Mouse (Mus musculus) hindbrain, postnatal 0 days (tissue): ENCODE results near the gene Ankrd17. TPM values are rescaled to one million over a fixed set of nuclear protein-coding genes. Genes with fewer than 3 reads are reported as not detected.
"Not testable (repeated sequence)": the region's sequence is repeated elsewhere in the genome, so short reads cannot be mapped to it uniquely, and the experiment has no call there.

Experiments
- ATAC-seq: fragments of 200-750 bp; cut with Nextera tagmentation; 2 replicates; pipeline ENCODE4 v1.8.0; 2017; ENCODE audit warnings: mild to moderate bottlenecking, moderate TSS enrichment, moderate library complexity
- DNase-seq: peaks from one replicate; pipeline ENCODE4 v3.0.0-alpha.2; 2015; ENCODE audit warnings: low spot score
- H3K27ac ChIP-seq: fragments of 300-500 bp; sonication (generic); 2 replicates; pipeline ENCODE4 v1.5.1; 2014; ENCODE audit warnings: mild to moderate bottlenecking
- H3K27me3 ChIP-seq: fragments of 300-500 bp; sonication (generic); 2 replicates; pipeline ENCODE4 v1.6.1; 2014; ENCODE audit warnings: low read length, mixed read lengths; ENCODE audit not compliant: insufficient read depth
- H3K36me3 ChIP-seq: fragments of 300-500 bp; sonication (generic); 2 replicates; pipeline ENCODE4 v1.6.1; 2014; ENCODE audit warnings: low read length, mixed read lengths; ENCODE audit not compliant: insufficient read depth
- H3K4me1 ChIP-seq: fragments of 300-500 bp; sonication (generic); 2 replicates; pipeline ENCODE4 v1.6.1; 2014; ENCODE audit warnings: antibody characterized with exemption, low read length, mixed read lengths; ENCODE audit not compliant: insufficient read depth
- H3K4me2 ChIP-seq: fragments of 300-500 bp; sonication (generic); 2 replicates; pipeline ENCODE4 v1.6.1; 2014; ENCODE audit warnings: low read depth, mild to moderate bottlenecking, low read length, moderate library complexity, mixed read lengths
- H3K4me3 ChIP-seq: fragments of 300-500 bp; sonication (generic); 2 replicates; pipeline ENCODE4 v1.5.1; 2014; ENCODE audit warnings: low read length
- H3K9ac ChIP-seq: fragments of 300-500 bp; sonication (generic); replicated peaks from 2 replicates; pipeline ENCODE4 v1.6.1; 2014; ENCODE audit warnings: mild to moderate bottlenecking, low read length, moderate library complexity, mixed read lengths
- H3K9me3 ChIP-seq: fragments of 300-500 bp; sonication (generic); 2 replicates; pipeline ENCODE4 v1.6.1; 2016; ENCODE audit warnings: low read length, mixed read lengths
- CTCF ChIP-seq: IDR thresholded peaks from 2 replicates; pipeline ENCODE4 v1.5.1; 2016; ENCODE audit warnings: antibody characterized with exemption, control low read depth, low read depth
- WGBS: fragments of 180-500 bp; shearing (Covaris S2); extraction: QIAGEN DNeasy Blood & Tissue Kit; methylation state at CpG from one replicate; pipeline ENCODE4 v1.1.7; 2014; 5-methylcytosine and 5-hydroxymethylcytosine counted together
- polyA plus RNA-seq: library from polyadenylated mRNA; unstranded; fragments of >200 nt; fragmentation: Nextera tagmentation; extraction: Ambion mirVana; gene quantifications from 2 replicates; pipeline ENCODE4 v1.2.1, GENCODE M21; 2015
- total RNA-seq: library from RNA; depleted of rRNA; stranded (reverse); fragments of >200 nt; gene quantifications from 2 replicates; pipeline ENCODE4 v1.2.3, GENCODE M21; 2014

Ankrd17 gene
- total and polyA plus RNA-seq, 2 experiments from 2014 or later: 23.2 to 61.1 TPM

GRCm38 (mm10) chr5:90286559-90286958, 79.8 kb downstream of the Ankrd17 start:
- WGBS: 64% methylated on average over 2 of the region's 2 CpGs
- H3K4me2 ChIP-seq: no peak overlapping the region
- no peak overlapping the region for H3K9ac ChIP-seq
- H3K4me3 ChIP-seq: no peak overlapping the region
- H3K27me3 ChIP-seq: no peaks in the 10 kb centered on the region
- peaks cover 37% of the 10 kb centered on the region for H3K36me3 ChIP-seq
- no peaks in the 10 kb centered on the region for H3K9me3 ChIP-seq
- TF ChIP-seq CTCF: peak; percentile 70
- no peak overlapping the region for H3K27ac ChIP-seq
- no peak for ATAC-seq
- H3K4me1 ChIP-seq: no peaks in the 10 kb centered on the region
- peak; percentile 56 for DNase-seq

- H3K27ac ChIP-seq: no peak overlapping the region
- TF ChIP-seq CTCF: no peak
- no peak overlapping the region for H3K9ac ChIP-seq
- ATAC-seq (no peak), DNase-seq (no peak)
- H3K4me1 ChIP-seq: no peaks in the 10 kb centered on the region
- no peak overlapping the region for H3K4me2 ChIP-seq
- peaks cover 25% of the 10 kb centered on the region for H3K36me3 ChIP-seq
- 89% methylated on average over 1 of the region's 1 CpGs for WGBS
- H3K4me3 ChIP-seq: no peak overlapping the region
- no peaks in the 10 kb centered on the region for H3K9me3 ChIP-seq
- no peaks in the 10 kb centered on the region for H3K27me3 ChIP-seq
These were observed 86.3 kb downstream of the Ankrd17 start for GRCm38 (mm10) chr5:90280061-90280460.

GRCm38 (mm10) chr5:90279418-90279817, 87.0 kb downstream of the Ankrd17 start:
- H3K27me3 ChIP-seq: no peaks in the 10 kb centered on the region
- no peaks in the 10 kb centered on the region for H3K4me1 ChIP-seq
- H3K4me3 ChIP-seq: no peak overlapping the region
- H3K4me2 ChIP-seq: no peak overlapping the region
- DNase-seq (no peak), ATAC-seq (no peak)
- no peak overlapping the region for H3K9ac ChIP-seq
- no peak for TF ChIP-seq CTCF
- no peaks in the 10 kb centered on the region for H3K9me3 ChIP-seq
- peaks cover 22% of the 10 kb centered on the region for H3K36me3 ChIP-seq
- 93% methylated on average over 3 of the region's 3 CpGs for WGBS
- no peak overlapping the region for H3K27ac ChIP-seq

- TF ChIP-seq CTCF: no peak
- peaks cover 12% of the 10 kb centered on the region; the same call in 1 of the 2 replicates for H3K36me3 ChIP-seq
- 97% methylated on average over 1 of the region's 1 CpGs for WGBS
These were observed 88.9 kb downstream of the Ankrd17 start for GRCm38 (mm10) chr5:90277443-90277842.

GRCm38 (mm10) chr5:90274806-90275205, 91.6 kb downstream of the Ankrd17 start:
- 84% methylated on average over 1 of the region's 1 CpGs for WGBS
- Histone ChIP-seq H3K9me3 (no peaks in the 10 kb centered on the region), H3K36me3 (peaks cover 12% of the 10 kb centered on the region; the same call in 1 of the 2 replicates)

More at GRCm38 (mm10) chr5:90277443-90277842, 88.9 kb downstream of the Ankrd17 start:
- ATAC-seq (no peak), DNase-seq (no peak)
- Histone ChIP-seq H3K27me3 (no peaks in the 10 kb centered on the region), H3K27ac (no peak overlapping the region), H3K4me1 (no peaks in the 10 kb centered on the region), H3K4me3 (no peak overlapping the region), H3K9ac (no peak overlapping the region), H3K9me3 (no peaks in the 10 kb centered on the region), H3K4me2 (no peak overlapping the region)

GRCm38 (mm10) chr5:90262230-90262629, 104.1 kb downstream of the Ankrd17 start:
- not testable (repeated sequence) for H3K4me1 ChIP-seq, H3K4me2 ChIP-seq, DNase-seq, H3K4me3 ChIP-seq, H3K27ac ChIP-seq, H3K9ac ChIP-seq, ATAC-seq, H3K9me3 ChIP-seq, H3K27me3 ChIP-seq
- WGBS: 76% methylated on average over 2 of the region's 2 CpGs
- peaks cover 36% of the 10 kb centered on the region for H3K36me3 ChIP-seq

More at GRCm38 (mm10) chr5:90274806-90275205, 91.6 kb downstream of the Ankrd17 start:
- no peak overlapping the region for H3K9ac ChIP-seq
- H3K4me2 ChIP-seq: no peak overlapping the region
- no peaks in the 10 kb centered on the region for H3K27me3 ChIP-seq
- H3K4me1 ChIP-seq: no peaks in the 10 kb centered on the region
- no peak for DNase-seq
- H3K27ac ChIP-seq: no peak overlapping the region
- no peak for ATAC-seq
- no peak for TF ChIP-seq CTCF
- no peak overlapping the region for H3K4me3 ChIP-seq

GRCm38 (mm10) chr5:90257023-90257422, 109.4 kb downstream of the Ankrd17 start:
- Histone ChIP-seq H3K4me3 (no peak overlapping the region), H3K9me3 (no peaks in the 10 kb centered on the region), H3K4me2 (no peak overlapping the region), H3K9ac (no peak overlapping the region), H3K27me3 (no peaks in the 10 kb centered on the region), H3K4me1 (no peaks in the 10 kb centered on the region), H3K36me3 (peaks cover 44% of the 10 kb centered on the region), H3K27ac (no peak overlapping the region)
- ATAC-seq (no peak), DNase-seq (no peak)
- 89% methylated on average over 3 of the region's 3 CpGs for WGBS
- no peak for TF ChIP-seq CTCF
